Mouse (Mus musculus): ENCODE data around the gene Prr5.

Gene Prr5

DNA sequence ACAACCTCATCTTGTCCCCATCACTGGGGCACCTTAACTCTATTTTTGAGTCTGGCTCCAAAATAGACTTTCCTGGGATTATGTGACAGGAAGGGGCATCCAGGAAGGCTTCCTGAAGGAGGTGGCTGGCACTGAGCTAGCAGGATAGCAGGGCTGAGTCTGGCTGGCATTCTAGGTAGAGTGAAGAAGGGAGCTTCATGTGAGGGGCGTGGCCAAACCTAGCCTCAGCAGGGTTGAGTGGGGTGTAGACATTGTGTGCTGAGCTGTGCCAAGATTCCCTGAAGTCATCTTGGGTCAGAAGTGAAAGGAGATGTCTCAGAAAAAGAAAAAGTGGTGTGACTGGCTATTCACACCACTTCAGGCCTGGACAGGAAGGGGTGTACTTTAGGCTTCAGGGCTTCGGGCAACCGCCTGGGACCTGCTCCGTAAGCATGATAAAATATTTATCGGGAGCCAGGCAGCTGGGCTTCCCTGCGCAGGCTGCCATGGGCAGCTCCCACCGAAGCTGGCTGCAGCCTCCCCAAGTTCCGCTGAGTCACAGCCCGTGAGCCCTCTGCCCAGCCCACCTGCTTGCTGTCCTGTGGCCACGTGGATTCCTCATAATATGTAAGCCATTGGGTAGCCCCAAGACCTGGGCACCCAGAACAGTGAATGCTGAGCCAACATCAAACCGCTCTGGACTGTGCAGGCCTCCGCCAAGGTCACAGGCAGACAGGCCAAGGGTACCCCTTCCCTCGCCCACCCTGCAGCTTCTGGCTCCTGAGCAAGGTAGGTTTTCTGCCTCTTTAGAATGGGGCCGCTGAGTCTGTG lies at the start of gene Prr5:
TSS of gene Prr5 (plus strand) at position 683 of the 810 bp plus-strand sequence.
- no peak for DNase-seq (ENCODE audit: low spot score in 2 of 2)

DNA sequence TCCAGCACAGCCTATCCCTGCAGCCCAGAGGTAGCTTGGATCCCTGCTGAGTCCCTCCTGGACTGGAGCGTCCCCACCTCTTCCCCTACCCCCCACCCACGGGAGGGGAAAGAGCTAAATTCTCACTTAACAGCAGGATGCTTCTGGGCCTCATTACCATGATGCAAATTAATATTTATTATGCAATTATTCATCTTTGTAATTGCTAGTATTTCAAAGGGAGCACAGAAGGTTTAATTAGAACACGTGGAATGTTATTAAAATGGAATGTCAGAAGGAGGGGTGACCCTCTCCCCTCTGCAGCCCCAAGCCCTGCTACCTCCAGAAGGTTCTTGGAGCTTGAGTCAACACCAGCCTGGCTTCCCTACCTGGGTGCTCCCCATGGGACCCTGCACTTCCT lies 49.4 kb upstream of the Prr5 start:
- no peak for DNase-seq (ENCODE audit: low spot score in 2 of 2)

DNA sequence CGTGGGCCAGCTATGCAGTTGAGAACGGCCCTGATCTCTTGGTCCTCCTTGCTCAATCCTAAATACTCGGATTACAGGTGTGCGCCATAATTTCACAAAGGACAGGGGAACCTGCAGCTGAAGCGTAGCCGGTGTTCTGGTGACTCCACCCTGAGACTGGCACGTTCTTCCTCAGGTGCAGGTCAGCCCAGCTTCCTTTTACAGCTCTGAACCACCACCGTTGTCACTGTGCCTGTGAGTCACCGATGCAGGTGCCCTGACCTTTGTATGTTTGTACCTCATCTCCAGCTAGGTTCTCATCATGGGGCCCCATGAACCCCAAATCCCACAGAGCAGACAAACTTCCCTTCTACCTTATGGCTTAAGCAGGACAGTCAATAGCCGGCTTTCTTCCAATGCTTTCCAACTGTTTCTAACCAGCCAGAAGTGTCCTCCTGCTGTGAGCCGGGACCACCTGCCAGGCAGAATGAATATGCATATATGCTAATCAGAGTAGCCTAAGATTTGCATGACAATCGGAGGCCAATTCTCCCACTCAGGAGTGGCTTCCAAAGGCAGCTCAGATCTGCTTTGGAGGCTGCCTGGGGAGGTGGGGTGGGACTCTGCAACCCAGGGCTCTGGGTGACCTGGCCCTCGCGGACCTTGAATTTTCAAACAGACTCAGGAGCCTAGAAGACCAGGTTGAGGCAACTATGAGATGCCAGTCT lies 47.5 kb upstream of the Prr5 start:
- no peak for DNase-seq (ENCODE audit: low spot score in 2 of 2)

DNA sequence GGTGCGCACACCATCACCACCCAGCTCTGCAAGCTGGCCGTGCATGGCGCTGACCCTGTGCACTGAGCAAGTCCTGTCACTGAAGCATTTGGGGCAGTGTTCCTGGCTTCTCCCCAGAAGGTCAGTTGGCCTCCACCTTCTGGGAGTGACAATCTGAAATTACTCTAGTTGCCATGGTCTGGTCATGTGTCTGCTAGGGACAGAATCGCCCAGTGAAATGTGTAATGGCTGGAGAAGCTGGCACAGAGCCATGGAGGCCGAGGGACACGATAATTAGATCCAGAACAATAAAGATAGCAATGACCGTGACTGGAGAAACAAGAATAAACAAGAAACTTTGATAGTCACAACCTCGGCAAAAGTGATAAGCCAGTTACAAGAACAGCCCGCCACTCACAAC lies 44.5 kb upstream of the Prr5 start:
- no peak for DNase-seq (ENCODE audit: low spot score in 2 of 2)

DNA sequence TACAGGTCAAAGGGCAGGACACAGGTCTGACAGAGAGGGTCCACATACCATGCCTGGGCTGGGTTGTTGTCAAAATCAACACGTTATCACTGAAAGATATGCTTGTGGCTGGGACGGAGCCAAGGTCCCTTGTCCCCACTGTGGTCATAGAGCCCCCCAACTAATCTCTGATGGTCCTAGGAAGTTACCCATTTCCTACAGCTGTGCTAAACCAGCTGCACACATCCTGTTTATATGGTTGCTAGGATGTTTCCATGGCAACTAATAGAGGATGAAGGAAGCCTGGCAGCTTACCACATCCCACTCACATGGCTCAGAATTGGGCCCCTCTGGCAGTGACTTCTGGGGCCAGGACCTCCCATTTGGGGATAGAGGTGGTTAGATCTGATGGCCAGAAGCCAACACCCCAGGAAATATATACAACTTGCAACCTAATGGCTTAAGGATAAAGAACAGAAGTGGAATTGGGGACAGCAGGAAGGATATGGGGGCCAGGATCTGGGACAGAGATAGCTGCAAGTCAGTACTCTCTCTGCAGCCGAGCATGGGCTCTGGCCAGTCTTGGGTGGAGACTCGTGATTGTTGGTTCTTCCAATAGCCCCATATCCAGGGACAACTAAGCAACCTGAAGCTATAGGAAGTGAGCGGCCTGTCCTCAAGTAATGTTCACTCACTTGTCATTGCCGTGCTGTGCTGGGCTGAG lies 43.6 kb upstream of the Prr5 start:
- no peak for DNase-seq (ENCODE audit: low spot score in 2 of 2)

DNA sequence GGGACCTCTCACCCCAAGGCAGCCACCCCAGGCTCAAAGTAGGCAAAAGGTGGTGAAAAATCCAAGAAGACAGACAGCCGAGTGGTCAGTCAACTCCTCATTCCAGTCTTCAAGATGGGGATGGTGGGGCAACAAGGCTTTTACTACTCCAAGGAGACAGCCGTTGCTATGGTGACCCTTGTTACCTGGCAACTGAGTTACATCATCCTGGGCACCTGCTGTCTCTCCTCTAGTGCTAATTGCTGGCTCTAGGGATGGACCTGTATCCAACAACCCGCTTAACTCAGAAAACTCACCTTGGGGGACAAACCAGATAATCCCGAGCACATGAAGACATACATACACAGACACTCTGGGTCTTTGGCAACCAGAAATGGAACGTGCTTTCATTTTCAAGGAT lies 42.1 kb upstream of the Prr5 start:
- DNase-seq (ENCODE audit: low spot score in 2 of 2): no peak

DNA sequence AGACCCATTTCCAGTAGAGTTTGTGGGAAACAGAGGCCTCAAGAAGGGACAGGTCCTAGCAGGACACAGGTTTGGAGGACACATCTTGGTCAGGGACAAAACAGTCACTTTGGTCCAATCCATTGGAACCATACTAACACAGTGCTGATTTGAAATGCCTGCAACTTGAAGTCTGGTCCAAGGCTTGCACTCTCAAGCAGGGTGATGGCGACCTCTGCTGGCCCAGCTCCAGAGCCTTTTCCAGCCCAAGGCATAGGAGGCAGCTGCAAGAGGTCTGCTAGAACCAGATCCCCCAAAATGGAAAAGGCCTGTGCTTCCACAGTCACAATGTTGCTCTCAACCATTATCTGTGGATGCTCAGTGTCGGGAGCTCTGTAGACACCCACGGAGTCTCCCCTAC lies 39.7 kb upstream of the Prr5 start:
- DNase-seq (ENCODE audit: low spot score in 2 of 2): peak in 1 of 2 experiments; percentile 72

DNA sequence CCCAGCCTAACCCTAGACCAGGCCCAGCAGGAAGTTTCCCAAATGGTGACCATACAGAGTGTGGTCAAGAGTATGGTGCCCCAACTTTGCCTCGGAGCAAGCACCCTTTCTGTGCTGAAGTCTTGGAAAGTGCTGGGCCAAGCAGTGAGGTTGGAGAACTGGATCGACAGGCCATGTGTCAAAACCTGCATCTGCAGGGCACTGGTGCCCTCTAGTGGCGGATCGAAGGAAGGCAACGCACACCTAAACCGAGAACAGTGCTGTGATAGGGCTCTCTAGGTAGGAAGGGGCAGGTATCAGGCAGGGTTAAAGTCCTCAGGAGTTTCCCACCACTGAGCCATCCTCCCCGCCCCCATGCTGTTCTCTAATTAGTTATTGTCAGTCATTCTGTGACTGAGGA lies 37.9 kb upstream of the Prr5 start:
- peak; percentile 50 to 77 for DNase-seq (ENCODE audit: low spot score in 2 of 2)

DNA sequence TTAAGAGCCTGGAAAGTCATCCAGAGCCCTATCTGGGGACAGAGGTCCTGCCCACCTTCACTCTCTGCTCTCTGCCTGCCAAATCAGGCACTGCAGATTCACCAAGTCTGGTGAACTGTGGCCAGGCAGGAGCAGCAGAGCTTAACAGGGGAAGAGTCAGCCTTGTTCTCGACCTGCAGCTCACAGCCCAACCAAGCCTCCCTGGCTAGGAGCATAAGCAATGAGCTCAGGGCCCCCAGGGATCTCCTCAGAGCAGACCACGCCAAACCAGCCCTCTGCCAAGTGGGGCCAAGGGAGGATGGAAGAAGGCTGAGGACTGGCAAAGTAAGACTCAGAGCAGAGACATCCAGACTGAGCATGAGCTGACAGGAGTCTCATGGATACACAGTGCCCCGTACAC lies 35.1 kb upstream of the Prr5 start:
- DNase-seq (ENCODE audit: low spot score in 2 of 2): no peak

DNA sequence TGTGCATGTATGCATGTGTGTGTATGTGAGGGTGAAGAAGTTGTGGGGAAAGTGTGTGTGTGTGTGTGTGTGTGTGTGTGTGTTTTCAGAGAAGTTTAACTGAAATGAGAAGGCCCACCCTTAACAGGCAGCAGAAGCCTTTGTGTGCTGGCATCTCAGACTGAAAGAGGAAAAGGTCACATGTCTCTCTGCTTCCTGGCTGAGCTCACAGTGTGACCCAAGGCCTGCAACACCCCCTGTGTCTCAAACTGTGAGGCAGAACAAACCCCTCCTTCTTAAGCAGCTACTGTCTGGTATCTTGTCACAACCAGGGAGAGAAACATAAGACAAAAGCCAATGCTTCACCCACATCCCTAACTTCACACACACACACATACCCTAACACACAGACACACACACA lies 31.0 kb upstream of the Prr5 start:
- no peak for DNase-seq (ENCODE audit: low spot score in 2 of 2)

DNA sequence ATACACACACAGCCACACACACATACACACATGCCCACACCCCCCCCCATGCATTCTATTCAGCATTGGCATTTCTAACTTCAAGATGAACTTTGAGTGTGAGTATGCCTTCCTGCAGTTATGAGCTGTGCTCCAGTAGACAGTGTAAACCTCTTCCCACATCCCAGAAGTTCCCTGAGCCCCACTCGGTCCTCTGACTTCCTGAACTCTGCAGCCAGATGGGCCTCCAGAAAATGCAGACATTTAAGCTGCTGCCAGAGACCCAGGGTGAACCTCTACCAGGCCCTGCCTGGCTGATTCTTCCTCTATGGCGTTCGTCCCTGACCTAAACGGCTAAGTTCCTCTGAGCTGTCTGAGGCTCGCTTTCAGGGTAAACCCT lies 30.4 kb upstream of the Prr5 start:
- no peak for DNase-seq (ENCODE audit: low spot score in 2 of 2)

DNA sequence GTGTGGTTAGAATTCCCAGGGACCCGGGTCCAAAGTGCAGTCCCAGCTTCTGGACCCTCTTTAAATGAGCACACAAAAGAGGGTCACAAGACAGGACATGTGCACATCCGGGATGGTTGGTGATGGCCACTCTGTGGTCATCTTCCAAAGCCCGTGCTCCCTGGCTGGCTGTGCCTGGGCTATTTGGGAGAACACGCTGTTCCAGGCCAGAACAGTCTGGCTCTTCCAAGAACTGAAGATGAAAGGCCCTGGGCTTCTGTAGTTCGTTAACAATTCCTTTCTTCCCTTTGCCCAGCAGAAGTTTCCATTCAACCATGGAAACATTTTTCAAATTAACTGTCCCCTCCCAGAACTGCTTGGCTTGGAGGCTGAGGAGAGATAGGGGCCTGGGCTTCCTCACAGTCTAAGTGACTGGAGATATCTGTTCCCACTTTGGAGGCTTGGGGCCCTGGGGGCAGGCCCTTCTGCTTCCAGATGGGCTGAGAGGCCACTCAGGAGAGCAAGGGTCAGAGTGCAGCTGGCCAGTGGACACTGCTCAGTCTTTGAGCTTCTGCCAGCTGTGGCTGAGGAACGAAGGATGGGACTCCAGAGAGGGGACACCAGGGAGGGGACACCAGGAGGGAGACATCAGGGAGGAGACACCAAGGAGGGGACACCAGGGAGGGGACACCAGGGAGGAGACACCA lies 29.8 kb upstream of the Prr5 start:
- DNase-seq (ENCODE audit: low spot score in 2 of 2): no peak

DNA sequence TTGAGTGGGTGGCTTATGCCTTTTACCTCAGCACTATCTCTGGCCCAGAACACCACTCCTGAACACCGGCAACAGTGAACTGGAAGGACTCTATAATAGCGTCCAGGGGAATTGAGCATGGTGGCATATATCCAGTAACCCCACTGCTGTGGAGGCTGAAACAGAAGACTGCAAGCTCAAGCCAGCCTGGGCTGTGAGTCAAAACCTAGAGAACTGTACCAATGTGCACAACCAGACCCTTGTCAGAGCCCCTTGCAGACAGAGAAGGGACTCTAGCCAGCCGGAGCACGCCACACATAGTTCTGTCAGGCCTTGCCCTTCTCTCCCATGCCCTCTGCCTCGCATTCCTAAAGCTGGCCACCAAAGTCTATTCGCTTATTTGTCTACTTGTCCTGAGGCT lies 28.7 kb upstream of the Prr5 start:
- DNase-seq (ENCODE audit: low spot score in 2 of 2): no peak

DNA sequence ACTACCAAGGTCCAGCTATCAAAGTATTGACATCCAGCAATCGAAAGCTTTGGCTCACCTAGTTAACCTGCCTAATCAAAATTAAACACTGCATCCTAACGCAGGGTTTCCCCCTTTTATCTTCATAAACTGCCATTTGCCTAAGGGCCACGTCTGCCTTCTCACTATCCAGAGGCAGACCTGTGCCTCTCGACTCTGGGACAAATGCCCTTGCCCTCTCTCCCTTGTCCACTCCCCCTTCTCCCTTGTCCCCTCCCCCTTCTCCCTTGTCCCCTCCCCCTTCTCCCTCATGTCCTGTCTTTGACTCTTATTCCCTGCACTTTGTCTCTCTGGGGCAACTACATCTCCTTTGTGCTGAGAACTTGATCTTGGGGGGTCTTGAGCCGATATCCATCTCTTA lies 28.3 kb upstream of the Prr5 start:
- DNase-seq (ENCODE audit: low spot score in 2 of 2): no peak

DNA sequence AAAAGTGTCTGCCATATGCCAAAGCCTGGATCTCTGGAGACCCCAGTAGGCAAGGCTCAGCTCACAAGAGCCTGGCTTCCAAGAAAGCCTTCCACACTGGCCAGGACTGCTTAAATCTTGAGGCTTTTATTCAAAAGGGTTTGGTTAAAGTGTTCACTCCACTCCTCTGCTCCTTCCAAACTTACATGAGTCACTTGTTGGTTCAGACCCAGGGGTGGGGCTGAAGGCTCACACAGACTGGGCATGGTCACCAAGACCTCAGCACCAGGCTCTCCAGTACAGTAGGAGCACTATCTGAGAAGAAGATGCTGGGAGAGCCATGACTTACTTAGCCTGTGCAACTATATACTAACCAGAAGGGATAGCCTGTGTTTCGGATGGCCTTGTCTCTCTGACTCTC lies 27.5 kb upstream of the Prr5 start:
- no peak for DNase-seq (ENCODE audit: low spot score in 2 of 2)

DNA sequence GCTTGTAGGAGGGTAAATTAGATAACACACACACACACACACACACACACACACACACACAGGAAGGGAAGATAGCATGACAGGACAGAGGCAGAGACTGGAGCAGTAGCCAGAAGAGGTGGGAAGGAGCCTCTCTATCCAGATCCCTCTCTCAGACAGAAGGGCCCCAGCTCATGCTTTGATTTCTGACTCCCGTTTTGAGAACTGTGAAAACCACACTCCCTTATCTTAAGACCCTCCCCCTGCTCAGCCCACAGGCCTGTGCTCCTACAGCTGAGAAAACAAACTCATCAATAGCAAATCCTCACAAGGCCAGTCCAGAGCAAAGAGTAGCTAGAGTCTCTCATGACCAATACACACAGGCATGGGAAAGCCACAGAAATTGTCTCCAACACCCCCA lies 26.2 kb upstream of the Prr5 start:
- no peak for DNase-seq (ENCODE audit: low spot score in 2 of 2)

DNA sequence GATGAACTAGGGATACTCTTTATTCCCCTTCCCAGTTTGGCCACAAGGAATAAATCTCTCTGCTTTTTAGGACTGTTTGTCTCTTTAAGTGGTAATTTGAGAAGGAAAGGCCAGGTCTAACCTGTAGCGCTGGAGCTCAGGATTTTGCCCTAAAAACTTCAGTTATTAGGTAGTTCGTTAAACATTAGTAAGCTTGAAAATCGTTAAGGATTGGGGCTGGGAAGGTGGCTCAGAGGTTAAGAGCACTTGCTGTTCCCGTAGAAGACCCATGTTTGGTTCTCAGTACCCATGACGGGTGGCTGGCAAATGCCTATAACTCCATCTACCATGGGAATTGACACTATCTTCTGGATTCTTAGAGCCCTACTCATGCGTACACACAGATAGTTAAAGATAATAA lies 17.9 kb upstream of the Prr5 start:
- DNase-seq (ENCODE audit: low spot score in 2 of 2): no peak

DNA sequence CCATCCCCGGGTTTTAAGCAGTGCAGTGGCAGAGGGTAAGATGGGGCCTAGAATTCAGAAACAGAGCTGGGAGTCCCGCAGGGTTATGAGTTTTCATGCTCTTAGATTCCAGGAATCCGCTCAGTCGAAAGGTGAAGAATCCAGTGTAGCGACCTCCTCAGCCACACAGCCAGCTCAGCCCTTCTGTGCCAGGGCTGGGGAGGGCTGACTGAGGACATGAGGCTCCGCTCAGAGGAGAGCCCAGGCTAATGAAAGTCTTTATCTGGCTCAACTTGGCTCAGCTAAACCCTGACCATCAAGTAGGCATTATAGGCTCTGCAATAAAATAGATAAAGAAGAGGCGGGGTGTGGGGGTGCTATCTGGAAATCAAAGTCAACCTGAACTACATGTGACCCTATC lies 16.3 kb upstream of the Prr5 start:
- no peak for DNase-seq (ENCODE audit: low spot score in 2 of 2)

DNA sequence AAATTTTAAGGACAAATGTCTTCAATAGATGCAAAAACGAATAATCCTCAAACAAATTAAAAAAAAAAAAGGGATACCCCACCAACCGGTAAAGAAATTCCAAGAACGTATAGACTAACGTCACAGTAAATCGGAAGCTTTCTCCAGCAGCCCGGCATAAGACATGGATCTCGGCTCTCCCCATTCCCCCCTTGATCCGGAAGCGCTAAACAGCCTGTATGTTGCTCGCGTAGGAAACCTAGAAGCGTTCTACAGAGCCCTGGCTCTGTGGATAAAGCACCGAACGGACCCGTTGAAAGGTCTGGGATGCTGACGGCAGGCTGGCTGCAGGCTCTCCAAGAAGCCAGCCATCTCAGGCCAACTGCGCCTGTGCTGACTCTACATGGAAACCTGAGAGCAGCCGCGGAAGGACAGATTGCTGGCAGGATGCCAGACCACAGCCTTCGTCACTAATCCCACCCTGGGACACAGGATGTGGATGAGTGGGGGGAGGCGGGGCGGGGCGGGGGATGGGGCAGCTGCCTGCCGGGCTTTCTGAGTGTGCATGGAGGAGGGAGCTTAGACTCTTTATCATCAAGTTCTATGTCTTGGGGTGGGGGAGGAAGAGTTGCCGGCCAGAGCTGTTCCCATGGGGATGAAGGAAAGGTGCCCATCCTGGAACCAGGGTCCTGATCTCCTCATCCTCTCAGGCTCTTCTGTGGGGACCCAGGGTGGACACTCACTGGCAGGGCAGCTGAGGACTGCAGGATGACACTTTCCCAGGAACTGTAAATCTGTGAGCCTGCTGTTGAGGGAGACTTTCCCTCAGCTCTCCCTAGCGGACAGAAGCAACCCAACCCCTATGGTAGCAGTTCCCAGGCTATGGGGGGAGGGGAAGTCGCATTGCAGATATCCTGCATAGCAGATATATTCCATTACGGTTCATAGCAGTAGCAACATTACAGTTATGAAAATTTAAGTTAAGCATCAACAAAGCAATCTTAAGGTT lies 15.1 kb upstream of the Prr5 start:
- peak in 1 of 2 experiments; percentile 42 for DNase-seq (ENCODE audit: low spot score in 2 of 2)

DNA sequence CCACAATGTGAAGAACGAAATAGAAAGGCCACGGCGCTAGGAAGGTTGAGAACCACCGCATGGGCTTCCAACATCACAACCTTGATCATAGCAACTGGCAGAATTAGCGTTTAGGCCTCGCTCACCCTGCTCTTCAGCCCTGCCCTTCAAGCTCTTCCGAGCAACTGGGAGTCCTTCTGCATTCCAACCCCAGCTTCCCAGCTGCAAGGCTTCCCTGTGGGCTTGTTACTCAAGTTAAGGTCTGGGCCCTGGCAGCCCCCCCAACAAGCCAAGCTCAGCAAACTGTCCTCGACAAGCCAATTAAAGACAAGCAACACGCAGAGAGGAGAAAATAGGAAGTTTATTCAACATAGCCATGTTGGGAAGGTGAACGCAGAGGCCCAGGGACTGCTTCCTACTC lies 14.4 kb upstream of the Prr5 start:
- no peak for DNase-seq (ENCODE audit: low spot score in 2 of 2)

DNA sequence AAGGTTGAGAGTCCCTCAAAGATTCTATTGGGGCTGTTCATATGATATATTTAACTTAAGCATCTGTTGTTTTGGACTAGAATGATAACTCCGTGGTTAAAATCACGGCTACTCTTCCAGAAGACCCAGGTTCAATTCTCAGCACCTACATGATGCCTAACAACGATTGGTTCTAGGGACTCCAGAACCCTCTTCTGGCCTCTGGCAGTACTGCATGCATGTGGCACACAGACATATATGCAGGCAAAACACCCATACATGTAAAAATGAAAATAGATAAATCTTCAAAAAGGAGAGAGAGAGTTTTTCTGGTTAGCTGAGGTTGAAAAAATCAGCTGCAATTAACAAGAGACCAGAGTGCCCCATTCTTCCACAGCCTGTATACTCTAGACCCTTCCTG lies 12.7 kb upstream of the Prr5 start:
- no peak for DNase-seq (ENCODE audit: low spot score in 2 of 2)
